Mouse (Mus musculus): ENCODE measurements around the gene Degs2. TPM values are rescaled to one million over a fixed set of nuclear protein-coding genes. Genes with fewer than 3 reads are reported as not detected.

Degs2 gene
- total RNA-seq, 2 experiments from 2014 or later, result 0.51 TPM; not detected in 1

DNA sequence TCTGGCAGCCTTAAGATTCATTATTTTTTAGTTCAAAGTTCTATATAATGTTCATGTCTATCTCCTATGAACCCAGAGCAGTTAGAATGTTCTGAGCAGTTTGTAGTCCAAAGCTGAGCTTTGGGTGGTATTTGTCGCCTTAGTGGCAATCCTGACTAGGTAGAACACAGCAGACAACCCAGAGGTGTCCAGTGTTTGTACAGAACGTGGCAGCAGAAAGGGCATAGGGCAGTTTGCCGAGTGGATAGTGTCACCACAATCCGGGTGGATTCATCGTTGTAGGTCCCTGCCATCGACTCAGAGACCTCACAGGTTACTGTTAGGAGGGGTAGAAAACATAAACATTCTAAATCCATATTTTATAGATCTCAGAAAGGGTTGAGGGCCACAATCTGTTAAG is 3.4 kb upstream of the Degs2 start:
- DNase-seq, result no peak
- intact Hi-C loops (cut with DNase I; ENCODE audit: low total_unique reads), result no loop called here

DNA sequence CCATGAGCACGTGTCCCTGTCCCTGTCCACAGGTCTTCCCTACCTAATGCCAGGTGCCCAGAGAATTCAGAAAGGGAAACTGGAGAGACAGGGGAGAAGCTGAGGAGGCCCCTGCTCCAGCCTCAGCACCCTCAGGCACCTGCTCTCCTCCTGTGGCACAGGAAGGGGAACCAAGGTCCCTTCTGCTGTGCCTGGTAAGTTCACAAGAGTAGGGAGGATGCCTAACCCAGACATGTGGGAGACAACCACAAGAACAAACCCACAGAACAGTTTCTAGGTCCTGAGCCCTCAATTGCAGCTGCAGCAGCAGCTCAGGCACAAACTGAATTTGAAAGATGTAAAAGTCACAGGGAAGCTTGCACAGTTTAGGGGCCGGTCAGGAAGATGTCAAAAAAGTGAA is 894 bp downstream of the Degs2 start:
- no peak for DNase-seq
- intact Hi-C loops (cut with DNase I; ENCODE audit: low total_unique reads), result no loop called here

DNA sequence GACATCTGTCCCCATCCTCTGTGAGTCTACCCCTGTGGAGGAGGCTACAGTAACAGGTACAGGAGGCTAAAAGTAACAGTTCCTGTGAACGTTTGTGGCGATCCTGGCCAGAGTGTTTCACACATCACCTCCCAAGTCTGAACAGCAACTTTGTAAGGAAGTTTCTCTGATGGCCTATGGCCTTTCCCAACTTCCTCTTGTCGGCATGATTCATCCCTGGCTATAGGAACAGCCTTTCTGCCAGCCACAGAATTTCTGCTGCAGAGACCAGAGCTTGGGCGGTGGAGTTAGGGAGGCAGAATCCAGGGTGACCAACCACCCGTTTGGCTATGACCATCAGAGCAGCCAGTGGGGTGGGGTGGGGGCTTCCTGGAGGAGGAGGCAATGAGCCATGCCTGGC is 2.1 kb downstream of the Degs2 start:
- DNase-seq, result no peak
- intact Hi-C loops (cut with DNase I; ENCODE audit: low total_unique reads), result no loop called here

DNA sequence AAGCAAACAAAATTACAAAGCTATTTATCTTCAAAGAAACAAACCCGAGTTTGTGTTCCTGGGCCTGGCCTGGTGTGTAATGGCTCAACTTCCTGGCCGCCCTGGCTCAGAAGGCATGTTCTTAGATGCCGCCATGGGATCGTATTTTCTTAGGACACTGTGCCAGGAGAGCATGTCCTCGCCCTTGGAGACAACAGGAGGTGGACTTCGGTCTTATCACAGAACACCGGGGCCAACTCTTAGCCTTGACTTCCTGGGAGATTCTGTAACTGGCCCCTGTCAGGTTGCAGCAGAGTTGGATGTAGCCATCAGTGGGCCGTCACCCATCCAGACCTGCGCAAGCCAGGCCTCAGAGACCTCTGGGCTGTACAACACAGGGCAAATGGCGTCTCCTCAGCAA is 2.5 kb downstream of the Degs2 start:
- no peak for DNase-seq
- intact Hi-C loops (cut with DNase I; ENCODE audit: low total_unique reads), result no loop called here

DNA sequence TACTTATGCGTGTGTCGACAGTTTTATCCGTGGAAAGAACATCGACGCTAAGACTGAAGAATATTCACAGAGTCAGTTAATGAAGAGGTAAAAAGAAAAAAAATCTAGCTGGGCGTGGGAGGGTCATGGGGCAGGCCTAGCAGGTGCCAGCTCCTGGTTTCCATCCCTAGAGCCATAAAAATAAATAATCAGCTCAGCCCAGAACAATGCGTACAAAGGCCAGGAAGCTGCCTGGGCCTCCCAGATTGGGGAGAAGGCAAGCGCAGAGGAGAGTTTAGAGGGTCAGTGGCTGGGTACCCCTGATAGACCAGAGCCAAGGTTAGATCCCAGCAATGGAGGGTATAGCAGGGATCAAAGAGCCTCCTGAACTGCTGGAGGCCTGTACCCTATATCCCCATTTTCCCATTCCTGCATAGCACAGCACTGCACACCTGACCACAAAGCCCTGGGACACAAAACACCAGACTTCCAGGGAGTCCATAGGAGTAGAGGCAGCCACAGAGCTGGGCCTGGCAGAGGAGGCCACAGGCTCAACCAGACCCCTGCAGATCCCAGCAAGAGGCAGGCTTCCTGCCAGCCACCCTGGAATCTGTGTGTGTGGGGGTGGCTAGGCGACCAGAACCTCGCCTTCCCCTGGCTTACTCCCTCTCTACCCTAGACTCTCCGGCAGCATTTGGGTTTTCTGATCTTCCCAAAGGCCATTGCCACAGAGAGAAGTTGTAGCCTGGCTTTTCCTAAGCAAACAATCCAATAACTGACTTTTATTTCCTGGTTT is 3.2 kb downstream of the Degs2 start:
- intact Hi-C loops (cut with DNase I; ENCODE audit: low total_unique reads), result no loop called here
- DNase-seq, result no peak

DNA sequence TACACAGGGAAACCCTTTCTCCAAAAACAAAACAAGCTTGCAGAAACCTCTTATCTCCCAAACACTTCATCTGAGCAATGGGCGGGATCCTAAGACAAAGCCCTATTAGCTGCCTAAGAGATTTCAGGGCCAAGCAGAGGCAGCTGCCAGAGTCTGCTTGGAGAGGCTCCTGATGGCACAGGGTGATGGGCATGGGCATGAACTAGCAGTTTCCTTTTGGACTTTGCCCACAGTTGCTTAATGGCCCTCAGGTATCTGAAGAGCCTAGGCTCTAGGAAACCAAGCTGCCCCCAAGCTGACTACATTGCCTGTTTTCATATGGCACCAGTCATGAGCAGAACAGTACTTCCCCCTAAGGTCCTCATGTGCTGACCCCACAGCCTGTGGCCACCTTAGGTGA is 7.9 kb downstream of the Degs2 start:
- intact Hi-C loops (cut with DNase I; ENCODE audit: low total_unique reads), result no loop called here
- DNase-seq, result no peak

DNA sequence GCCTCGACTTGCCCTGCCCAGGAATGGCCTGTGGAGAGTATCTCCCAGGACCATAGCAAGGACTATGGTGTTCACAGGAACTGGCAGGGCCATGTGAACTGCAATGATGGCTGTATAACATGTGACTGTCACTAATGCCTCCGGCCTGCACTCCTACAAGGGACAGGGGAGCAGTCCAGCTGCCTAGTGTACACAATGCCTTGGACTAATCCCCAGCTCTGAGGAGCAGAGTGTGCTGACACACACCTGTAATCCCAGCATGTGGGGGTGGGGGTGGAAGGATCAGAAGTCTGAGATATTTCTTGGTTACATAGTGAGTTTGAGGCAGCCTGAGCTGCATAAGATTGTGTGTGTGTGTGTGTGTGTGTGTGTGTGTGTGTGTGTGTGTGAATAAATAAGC is 8.5 kb downstream of the Degs2 start:
- intact Hi-C loops (cut with DNase I; ENCODE audit: low total_unique reads), result no loop called here

DNA sequence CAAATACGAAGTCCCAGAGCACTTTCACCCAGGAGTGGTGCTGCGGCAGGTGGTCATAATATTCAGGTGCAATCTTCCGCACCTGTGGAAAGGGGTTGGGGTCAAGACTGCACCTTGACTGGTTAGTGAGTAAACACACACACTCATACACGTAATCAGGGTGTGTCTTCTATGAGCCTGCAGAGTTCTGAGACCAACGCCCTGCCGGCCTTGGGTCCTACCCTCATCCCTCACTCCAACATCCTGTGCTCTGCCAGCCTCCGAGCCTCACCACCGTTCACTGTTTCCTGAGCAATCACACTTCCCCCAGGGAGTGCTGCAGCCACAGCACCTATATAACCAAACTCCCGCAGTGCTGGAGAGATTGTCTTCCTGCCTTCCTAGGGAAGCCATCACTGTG is 11.6 kb downstream of the Degs2 start:
- no peak for DNase-seq
- intact Hi-C loops (cut with DNase I; ENCODE audit: low total_unique reads), result no loop called here

More for the DNA sequence above, 8.5 kb downstream of the Degs2 start:
- DNase-seq, result no peak

DNA sequence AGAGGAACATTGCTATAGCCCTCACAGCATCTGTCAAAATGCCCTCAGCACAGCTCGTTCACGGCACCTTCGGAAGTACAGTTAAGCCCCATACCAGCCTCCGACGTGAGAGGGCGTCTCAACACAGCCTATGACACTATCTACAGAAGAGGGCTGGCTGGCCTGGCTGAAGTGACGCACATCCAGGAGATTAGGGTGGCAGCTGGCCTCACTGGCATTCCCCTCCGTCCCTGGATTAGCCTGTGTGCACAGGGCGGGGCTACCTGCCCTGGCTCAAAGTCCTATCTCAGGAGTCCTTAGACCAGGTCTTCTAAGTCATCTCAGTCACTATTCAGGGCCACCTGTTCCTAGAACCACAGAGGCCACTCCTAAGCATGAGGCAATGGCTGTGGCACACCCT is 12.9 kb downstream of the Degs2 start:
- no peak for DNase-seq
- intact Hi-C loops (cut with DNase I; ENCODE audit: low total_unique reads), result loop anchor here (10.0 kb wide), 1 partner anchor 74 kb away; no protein-coding TSS in a partner anchor

DNA sequence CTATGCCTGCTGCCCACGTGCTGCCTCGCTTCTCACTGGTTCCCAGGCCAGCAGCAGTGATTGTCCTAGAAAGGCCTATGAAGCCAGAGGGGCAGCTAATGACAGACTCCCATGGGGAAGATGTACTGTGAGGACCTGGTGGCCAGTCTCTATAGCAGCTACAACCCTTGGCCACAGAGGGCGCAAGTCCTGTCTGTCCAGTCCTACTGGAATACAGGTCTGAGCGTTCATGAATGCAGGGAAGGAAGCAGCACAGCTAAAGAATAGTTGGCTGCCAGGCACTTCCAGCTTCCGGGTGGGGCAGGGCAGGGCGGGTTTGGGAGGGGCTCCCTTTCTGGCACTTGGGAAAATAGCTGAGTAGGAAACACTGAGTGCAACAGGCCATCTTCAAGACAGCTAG is 15.2 kb downstream of the Degs2 start:
- no peak for DNase-seq
- intact Hi-C loops (cut with DNase I; ENCODE audit: low total_unique reads), result loop anchor here (10.0 kb wide), 1 partner anchor 72 kb away; no protein-coding TSS in a partner anchor

DNA sequence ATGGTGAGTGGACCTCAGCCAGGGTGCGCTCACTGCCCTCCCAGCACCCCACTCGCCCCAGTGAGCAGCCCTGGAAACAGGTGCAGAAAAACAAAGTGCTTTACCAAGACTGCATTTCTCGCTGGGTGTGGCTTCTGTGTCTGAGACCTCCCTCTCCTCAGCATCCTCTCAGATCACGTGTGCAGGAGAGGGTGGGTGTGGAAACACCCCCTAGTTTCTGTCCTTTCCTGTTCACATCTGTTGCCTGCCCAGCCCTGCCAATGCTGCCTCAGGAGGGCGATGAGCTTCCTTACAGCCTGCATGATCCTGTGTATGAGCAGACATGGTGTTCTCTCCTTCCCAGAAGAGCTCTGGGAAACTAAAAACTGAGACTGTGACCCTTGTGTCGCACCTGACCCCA is 15.7 kb downstream of the Degs2 start:
- intact Hi-C loops (cut with DNase I; ENCODE audit: low total_unique reads), result loop anchor here (10.0 kb wide), 1 partner anchor 72 kb away; no protein-coding TSS in a partner anchor

DNA sequence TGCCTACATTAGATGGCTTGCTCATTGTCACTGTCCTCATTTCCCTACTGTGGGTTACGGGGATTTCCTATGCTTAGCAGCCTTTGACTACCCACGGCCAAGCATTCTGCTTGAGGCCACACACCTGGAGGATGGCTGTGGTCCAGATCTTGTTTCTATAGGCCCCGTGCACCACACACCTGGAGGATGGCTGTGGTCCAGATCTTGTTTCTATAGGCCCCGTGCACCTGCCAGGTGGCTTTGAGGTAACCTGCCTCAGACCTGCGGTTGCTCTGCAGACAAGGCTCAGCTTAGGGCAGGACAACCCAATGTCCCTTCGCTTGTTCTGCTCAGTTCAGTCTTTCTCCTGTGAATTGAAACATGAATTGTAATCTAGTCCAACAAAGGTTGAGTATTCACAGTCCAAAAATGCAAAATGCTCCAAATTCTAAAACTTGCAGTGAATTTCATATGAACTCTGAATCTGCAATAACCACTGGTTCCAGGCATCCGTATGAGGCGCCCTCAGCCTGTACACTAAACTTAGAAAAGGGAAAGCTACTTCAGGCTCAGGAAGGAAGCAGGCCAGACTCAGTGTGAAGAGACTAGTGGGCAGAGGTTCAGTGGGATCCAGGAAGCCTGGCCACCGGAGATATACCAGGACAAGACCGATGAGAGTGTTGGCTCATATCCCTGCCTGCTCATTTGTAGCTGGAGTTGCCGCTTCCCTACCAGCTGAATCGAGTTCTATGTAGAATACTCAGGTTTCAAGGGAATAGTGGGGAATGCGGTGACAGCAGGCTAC is 19.7 kb downstream of the Degs2 start:
- intact Hi-C loops (cut with DNase I; ENCODE audit: low total_unique reads), result loop anchor here (10.0 kb wide), 1 partner anchor 68 kb away; no protein-coding TSS in a partner anchor
- DNase-seq, result no peak

More for the DNA sequence above, 15.7 kb downstream of the Degs2 start:
- DNase-seq, result no peak

DNA sequence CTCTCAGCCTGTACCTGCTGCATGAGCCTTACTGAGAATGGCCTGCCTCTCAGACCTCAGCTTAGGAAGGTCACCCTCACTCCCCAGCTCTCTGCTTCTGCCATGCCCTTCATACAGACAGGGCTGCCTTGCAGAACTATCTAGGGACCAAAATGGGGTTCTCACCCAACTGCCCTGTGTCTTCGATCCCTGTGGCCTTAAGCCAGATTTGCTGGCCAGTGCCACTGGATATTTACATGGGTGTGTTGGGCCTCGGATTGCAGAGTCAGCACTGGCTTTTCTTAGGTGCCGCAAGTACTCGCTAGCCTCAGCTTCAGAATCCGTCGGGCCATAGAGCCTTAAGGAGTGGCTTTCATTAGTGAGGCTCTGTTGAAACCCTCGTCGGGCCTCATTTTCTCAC is 21.3 kb downstream of the Degs2 start:
- intact Hi-C loops (cut with DNase I; ENCODE audit: low total_unique reads), result loop anchor here (10.0 kb wide), 1 partner anchor 66 kb away; no protein-coding TSS in a partner anchor
- DNase-seq, result no peak

DNA sequence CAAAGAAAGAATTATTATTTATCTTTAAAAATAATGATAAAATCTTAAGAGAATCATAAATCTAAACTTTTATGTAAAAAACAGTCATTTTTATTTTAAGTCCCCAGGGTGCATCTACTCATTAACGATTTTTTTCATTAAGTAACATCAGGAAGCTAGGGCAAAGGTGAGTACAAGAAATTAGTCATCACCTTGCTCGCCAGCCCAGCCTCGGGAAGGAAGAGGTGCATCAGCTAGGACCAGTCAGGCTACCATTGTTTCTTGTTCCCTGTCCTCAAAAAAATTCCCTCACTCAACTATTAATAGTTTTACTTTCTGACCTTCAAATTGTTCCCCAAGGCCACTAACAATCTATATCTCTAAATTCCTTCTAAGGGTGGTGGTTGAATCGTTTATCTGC is 23.7 kb downstream of the Degs2 start:
- DNase-seq, result no peak
- intact Hi-C loops (cut with DNase I; ENCODE audit: low total_unique reads), result no loop called here

DNA sequence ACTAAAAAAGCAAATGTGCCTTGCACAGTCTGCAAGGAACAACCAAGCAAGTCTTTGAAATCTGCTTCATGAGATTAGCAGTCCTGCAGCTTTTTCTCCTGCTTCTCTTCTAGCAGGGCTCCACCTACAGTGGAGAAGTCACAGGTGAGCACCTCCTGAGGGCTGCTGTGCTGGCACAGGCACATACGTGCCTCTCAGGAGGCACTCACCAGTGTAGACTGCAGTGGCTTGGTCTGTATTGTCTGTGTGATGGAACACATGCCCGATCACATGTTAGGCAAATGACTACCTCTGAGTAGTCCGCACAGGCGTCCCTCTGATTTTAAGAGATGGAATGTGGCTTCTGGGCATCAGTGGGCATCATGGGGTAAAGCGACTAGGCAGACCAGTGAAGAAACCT is 25.0 kb downstream of the Degs2 start:
- intact Hi-C loops (cut with DNase I; ENCODE audit: low total_unique reads), result no loop called here
- DNase-seq, result no peak

DNA sequence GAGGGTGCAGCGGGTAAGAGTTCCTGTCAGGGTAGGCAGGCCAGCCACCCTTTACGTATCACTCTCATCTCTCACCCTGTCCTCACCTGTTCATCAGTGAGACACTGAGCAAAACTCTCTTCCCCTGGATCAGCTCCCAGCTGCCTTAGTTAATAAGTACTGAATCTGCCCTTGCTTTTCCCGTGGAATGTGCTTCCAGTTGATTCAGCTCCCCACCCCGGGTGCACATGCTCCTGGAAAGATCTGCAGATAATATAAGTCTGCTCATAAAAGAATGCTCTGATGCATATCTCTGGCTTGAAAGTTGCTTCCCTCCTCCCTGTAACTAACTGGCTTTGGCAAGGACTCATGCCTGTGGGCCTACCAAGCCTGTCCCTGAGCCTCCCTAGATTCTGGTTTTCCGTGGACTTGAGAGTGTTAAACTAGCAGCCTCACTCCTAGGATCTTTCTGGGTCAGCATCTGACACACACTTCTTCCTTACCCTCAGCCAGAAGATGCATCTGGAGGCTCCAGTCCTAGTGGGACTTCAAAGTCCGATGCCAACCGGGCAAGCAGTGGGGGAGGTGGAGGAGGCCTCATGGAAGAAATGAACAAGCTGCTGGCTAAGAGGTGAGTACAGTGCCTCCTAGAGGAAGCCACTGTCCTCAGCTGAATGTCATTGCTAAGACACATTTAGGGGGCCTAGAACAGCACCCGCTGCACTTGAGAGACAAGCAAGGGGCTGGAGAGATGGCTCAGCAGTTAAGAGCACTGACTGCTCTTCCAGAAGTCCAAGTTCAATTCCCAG is 26.3 kb downstream of the Degs2 start:
- DNase-seq, result no peak
- intact Hi-C loops (cut with DNase I; ENCODE audit: low total_unique reads), result no loop called here

DNA sequence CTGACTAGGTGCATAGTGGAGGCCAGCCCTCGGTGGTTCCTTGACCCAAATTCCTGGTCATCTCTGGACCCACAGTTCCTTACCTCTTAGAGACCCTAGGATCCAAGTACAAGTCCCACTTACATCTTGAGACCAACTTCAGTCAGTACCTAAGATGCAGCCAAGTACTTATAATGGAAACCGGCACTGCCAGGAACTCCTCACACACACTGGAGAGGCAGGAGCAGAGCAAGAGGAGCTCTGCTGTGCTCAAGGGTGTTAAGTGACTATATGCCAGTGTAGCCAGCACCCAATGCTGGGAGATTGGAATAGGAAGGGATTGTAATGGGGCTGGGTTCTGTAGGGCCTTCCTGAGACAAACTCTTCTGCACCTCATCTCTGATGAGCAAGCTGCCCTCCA is 27.2 kb downstream of the Degs2 start:
- no peak for DNase-seq
- intact Hi-C loops (cut with DNase I; ENCODE audit: low total_unique reads), result no loop called here

DNA sequence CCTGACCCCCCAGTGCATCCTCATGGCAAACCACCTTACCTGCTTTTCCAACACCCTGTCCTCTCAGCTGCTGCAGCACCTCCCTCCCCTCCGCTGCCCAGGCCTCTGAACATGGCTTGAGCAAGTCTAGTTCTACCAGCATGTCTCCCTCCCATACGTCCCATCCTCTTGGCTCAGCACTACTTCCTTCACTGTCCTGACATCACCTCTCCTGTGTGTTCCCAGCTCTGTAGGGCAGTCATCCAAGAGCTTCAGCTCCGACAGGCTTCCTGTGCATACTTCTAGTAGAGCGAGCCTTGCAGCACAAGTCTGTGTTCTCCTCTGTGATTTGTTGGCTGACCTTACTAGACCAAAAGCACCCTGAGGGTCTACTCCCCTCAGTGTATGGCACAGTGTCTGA is 27.6 kb downstream of the Degs2 start:
- DNase-seq, result peak; percentile 54
- intact Hi-C loops (cut with DNase I; ENCODE audit: low total_unique reads), result no loop called here

DNA sequence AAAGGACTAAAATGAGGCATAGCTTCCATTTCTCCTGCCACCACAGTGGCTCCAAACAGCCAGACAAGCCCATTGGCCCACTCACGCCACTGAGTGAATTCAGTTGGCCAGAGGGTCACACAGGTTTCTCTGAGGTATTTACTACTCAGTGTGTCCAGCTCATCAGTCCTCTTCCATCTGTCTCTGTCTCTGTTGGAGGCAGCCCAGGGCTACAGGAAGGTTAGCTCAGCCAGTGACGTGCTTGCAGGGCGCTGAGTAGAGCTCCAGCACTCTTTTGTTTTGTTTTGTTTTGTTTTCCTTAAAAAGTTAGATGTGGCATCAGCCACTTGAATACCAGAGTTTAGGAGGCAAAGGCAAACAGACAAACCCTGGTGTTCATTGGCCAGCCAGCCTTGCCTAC is 28.6 kb downstream of the Degs2 start:
- no peak for DNase-seq

DNA sequence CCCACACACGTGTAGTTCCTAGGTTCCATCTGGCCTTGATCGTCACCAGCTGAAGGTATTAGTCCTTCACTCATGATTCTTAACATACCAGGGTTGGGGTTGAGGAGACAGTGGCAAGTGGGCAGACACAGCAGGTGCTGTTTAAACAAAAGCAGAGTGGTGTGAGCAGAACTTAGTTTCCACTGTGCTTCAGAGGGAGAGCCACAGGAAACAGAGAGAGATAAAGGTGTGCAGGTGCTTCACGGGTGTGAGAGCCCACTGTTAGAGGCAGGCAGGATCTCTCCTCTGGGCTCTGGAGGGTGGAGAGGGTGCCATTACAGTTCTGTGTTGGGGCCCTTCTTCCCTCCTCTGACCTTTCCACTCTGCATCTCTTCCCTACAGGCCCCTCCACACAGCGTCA is 29.2 kb downstream of the Degs2 start:
- no peak for DNase-seq
- intact Hi-C loops (cut with DNase I; ENCODE audit: low total_unique reads), result loop anchor here (2.0 kb wide), 1 partner anchor 56 kb away; no protein-coding TSS in a partner anchor

More for the DNA sequence above, 28.6 kb downstream of the Degs2 start:
- intact Hi-C loops (cut with DNase I; ENCODE audit: low total_unique reads), result loop anchor here (2.0 kb wide), 1 partner anchor 55 kb away; no protein-coding TSS in a partner anchor

All from gastrocnemius, postnatal 14 days (tissue).